Mouse (Mus musculus) c-Kit-negative CD71-positive TER-119-positive erythroid progenitor cells, embryonic 14.5 days (primary cell): ENCODE data around the gene V1ra8.
"Not testable (repeated sequence)": the region's sequence is repeated elsewhere in the genome, so short reads cannot be mapped to it uniquely, and the experiment has no call there.

Source experiments
- DNase-seq: peaks from one replicate; pipeline ENCODE4 v3.0.0-alpha.2; 2013; ENCODE audit warnings: low read depth, low spot score

V1ra8 gene

GRCm38 (mm10) chr6:90202493-90202892 lies at the start of gene V1ra8:
TSS of gene V1ra8 (plus strand) at chr6:90202793.
- DNase-seq, result not testable (repeated sequence)

DNA sequence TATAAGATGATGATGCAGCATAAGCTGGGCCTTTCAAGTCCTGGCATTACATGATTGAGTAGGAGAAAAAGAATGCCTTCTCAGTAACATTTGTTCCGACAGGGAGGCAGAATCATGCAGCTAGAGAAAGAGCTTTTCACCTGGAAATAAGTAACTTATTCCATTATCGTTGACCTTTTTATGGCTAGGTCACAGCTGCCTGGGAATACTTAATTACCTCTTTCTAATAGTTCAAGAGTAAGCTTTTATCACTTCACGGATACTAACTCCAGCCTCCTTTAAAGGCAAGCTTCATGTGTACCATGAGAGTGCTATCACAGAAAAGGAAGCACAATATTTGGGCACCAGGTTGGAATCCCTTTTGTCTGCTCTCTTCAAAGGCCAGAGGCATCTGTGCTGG lies 42.5 kb upstream of the V1ra8 start:
- DNase-seq, result no peak

DNA sequence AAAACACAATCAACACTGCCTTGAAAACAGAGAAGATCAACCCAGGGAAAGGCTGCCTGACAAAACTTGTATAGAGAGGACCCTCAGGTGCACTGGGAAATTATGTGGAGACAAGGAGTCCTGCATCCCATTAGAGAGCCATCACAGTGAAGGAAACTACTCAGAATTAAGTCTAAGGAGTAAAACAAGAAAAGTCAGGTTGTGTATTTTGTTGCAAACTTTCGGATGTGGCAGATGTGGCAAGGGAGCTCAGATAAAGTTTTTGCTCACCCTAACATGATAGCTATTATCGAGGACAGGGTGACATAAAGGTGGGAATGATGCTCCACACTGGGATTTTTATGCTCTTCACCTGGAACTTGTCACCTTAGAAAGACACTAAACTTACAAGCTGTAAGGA lies 28.1 kb upstream of the V1ra8 start, which contains the start of gene Vmn1r52:
Vmn1r52 (plus strand) TSS at position 301 of the 400 bp plus-strand sequence.
- no peak for DNase-seq

DNA sequence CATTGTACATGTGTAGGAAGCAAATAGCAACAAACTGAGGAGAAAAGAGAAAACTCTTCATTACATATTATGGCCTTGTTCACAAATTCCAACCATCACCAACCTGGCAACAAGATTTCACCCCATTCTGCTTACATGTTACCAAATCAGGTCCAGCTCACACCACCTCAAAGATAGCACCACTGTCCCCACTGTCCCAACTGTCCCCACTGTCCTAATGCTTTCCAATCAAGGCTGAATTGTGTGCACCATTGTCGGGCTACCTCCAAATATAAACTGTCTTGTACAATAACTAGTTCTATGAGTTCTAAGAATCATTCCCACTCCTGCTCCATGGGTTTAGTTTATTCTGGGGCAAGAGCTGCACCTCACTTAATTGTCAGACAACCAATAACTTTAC lies 21.7 kb downstream of the V1ra8 start, which contains the start of gene Vmn1r53:
Vmn1r53 (minus strand) TSS at position 101 of the 400 bp plus-strand sequence.
- no peak for DNase-seq

DNA sequence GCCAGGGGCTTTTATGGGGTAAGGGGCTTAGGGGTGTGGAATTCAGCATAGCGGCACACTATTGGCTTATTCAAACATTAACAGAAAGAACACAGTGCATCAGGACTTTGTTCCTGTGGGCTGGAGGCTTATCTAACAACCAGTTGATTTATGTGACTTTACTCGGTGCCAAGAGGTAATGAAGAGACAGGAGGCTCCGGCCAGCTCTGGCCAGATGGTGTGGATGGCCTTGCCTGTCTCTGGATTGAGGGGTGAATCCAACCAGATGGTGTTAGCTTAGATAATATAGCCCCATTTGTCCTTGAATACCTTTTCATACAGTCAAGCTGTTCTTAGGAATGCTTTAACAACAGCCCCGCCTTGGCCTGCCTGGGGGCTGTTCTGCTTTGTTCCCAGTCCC lies 29.5 kb downstream of the V1ra8 start:
- DNase-seq, result not testable (repeated sequence)

- no peak for DNase-seq
These were observed 30.1 kb downstream of the V1ra8 start for GRCm38 (mm10) chr6:90232681-90233080.

DNA sequence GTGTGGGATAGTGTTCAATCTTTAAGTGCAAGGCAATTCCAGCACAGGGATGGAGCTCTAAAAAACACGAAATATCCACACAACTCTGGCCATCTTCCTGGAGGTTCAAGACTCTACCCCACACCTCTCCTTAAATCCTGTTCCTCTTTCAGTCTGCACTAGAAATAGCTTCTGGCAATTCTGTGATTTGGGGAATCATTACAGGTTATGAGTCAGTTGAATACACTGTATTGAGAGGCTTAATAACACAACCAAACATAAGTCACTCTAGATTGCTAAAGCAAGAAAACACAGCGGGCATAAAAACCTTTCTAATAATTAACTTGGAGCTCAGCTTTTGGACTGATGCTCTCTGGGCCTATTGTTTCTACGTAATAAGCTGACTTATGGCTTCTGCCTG lies 41.4 kb downstream of the V1ra8 start:
- no peak for DNase-seq

DNA sequence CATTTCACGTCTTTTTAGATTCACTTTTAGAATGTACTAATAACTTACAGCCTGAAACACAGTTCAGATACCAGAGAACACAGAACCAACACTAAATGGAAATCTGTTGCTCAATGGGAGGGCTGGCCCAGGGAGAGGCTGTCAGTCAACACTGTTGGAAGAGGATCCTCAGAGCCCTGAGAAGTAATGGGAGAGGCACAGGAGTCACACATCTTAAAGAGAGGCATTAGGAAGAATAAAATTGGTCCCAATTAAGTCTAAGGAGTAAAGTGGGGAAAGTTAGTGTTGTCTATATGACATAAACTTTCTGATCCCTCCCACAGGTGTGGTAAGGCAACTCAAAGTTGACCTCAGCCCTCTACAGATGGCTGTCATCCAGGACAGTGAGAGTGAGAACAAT lies 43.4 kb downstream of the V1ra8 start, which contains the start of gene Vmn1r54:
Vmn1r54 (plus strand) TSS at position 301 of the 400 bp plus-strand sequence.
- no peak for DNase-seq
